Mouse (Mus musculus) lung, postnatal 0 days (tissue): ENCODE data around the gene Rslcan18.
"Not testable (repeated sequence)": the region's sequence is repeated elsewhere in the genome, so short reads cannot be mapped to it uniquely, and the experiment has no call there.

Experiments used
- CTCF ChIP-seq: IDR thresholded peaks from 2 replicates; pipeline ENCODE4 v1.5.1; 2016; ENCODE audit warnings: antibody characterized with exemption, mild to moderate bottlenecking
- EP300 ChIP-seq: IDR thresholded peaks from 2 replicates; pipeline ENCODE4 v1.6.1; 2016; ENCODE audit warnings: antibody characterized with exemption, mild to moderate bottlenecking, control low read depth

DNA sequence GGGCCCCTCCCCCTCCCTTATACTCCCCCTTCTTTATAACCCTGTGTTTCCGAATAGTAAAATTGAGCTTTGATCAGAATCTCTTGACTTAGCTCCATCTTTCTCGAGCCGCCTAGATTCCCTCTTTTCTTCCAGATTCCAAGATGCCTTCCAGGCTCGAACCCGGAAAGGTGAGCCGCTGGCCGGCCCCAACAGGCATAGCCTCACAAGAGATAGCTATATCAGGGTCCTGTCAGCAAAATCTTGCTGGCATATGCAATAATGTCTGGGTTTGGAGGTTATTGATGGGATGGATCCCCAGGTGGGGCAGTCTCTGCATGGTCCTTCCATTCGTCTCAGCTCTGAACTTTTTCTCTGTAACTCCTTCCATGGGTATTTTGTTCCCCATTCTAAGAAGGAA, at the start of gene Rslcan18:
- TF ChIP-seq CTCF, EP300: not testable (repeated sequence)
